Mouse (Mus musculus): ENCODE measurements around the gene Lgals3. TPM values are rescaled to one million over a fixed set of nuclear protein-coding genes. Genes with fewer than 3 reads are reported as not detected.
A peak's percentile ranks its signal among the peaks of the same experiment; 100 is the strongest.

Lgals3 gene
- total and polyA plus RNA-seq, 3 experiments, result 0.29 to 1.8 TPM; not detected in 1

DNA sequence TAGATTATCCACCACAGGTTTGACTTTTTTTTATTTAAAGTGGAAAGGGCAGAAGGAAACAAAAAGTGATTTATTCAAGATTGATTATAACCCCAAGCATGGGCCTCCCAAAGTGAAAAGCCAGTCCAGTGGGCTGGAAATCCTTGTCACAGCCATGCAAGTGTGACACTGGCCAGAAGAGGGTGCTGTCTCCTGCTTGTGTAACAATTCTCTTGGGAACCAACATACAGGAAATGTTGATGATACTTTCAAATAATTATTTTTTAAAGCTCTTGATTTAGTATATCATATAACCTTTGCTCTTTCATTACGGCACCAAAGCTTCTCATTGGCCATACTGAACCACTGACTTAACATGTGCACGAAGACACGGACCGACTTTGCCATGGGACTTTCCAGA is 32.7 kb upstream of the Lgals3 start:
- in situ Hi-C loops (cut with MboI; ENCODE audit: low pct_ligation_motif_present, low pct_unique_long_range_greater_than_20kb, low sequenced_read_pairs), result no loop called here

DNA sequence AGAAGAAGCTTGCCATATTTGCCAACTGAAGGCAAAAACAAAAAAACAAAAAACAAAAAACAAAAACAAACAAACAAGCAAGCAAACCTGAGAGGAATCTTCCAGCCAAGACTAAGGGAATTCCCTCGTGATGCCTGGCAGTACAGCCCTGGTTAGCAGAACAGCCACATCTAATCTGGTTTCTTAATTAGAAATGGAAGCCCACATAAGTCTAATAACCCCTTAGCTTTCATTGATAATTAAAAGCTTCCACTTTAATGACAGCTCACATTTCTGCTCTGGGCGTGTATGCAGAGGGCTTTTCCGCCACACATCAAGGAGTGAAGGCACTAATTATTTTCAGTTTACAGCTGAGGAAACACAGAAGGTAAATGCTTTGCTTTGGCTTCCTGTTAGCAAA is 32.3 kb upstream of the Lgals3 start:
- dilution Hi-C loops (cut with MboI; ENCODE audit: extremely low pct_ligation_motif_present, extremely low pct_unique_long_range_greater_than_20kb, low sequenced_read_pairs) (no loop called here), in situ Hi-C loops (cut with MboI; ENCODE audit: low pct_ligation_motif_present, low pct_unique_long_range_greater_than_20kb, low sequenced_read_pairs) (no loop called here)
- no peak for DNase-seq (ENCODE audit: extremely low read depth)
- Histone ChIP-seq H3K27me3 (replicated peaks) (no peaks in the 10 kb centered on the region), H3K4me1 (ENCODE audit: control insufficient read depth in 1 of 2, insufficient read depth in 2 of 2) (peaks cover 0 to 7% of the 10 kb centered on the region in 2 experiments; a peak in 2 of 4 replicates), H3K9me3 (replicated peaks; ENCODE audit: low read length) (no peaks in the 10 kb centered on the region), H3K27ac (ENCODE audit: insufficient read depth, low read depth) (no peak overlapping the region), H3K4me3 (replicated peaks in 1 of 3; ENCODE audit: low read depth in 2 of 3, low read length in 2 of 3, poor library complexity in 1 of 3) (no peak overlapping the region), H3K79me2 (replicated peaks; ENCODE audit: control insufficient read depth, extremely low read depth, insufficient read depth, poor library complexity, severe bottlenecking) (no peaks in the 10 kb centered on the region), H3K9ac (ENCODE audit: insufficient read depth, low read depth) (0 out of 2 replicates have a peak overlapping the region, but pooled peaks have one; percentile 18), H3K4me2 (ENCODE audit: insufficient read depth, low read depth, poor library complexity, severe bottlenecking) (no peak overlapping the region), H3K36me3 (replicated peaks in 1 of 2; ENCODE audit: control insufficient read depth in 1 of 2, insufficient read depth in 1 of 2, low read length in 1 of 2) (no peaks in the 10 kb centered on the region)
- TF ChIP-seq MYC (IDR thresholded peaks at IDR 0.05; ENCODE audit: low read depth, low read length) (0 out of 2 replicates have a peak, but pooled peaks have one; percentile 9), BHLHE40 (IDR thresholded peaks at IDR 0.05; ENCODE audit: low read depth, low read length) (no peak), PAX5 (IDR thresholded peaks at IDR 0.05; ENCODE audit: low read length) (no peak), EP300 (IDR thresholded peaks at IDR 0.05; ENCODE audit: low read length) (no peak), JUND (conservative IDR thresholded peaks at IDR 0.05; ENCODE audit: low read depth, low read length) (no peak)

More for the DNA sequence above, 32.7 kb upstream of the Lgals3 start:
- Histone ChIP-seq H3K27ac (ENCODE audit: insufficient read depth, low read depth) (no peak overlapping the region), H3K27me3 (replicated peaks) (no peaks in the 10 kb centered on the region), H3K9ac (ENCODE audit: insufficient read depth, low read depth) (0 out of 2 replicates have a peak overlapping the region, but pooled peaks have one; percentile 18), H3K9me3 (replicated peaks; ENCODE audit: low read length) (no peaks in the 10 kb centered on the region), H3K36me3 (replicated peaks in 1 of 2; ENCODE audit: control insufficient read depth in 1 of 2, insufficient read depth in 1 of 2, low read length in 1 of 2) (no peaks in the 10 kb centered on the region), H3K4me2 (ENCODE audit: insufficient read depth, low read depth, poor library complexity, severe bottlenecking) (0 out of 2 replicates have a peak overlapping the region, but pooled peaks have one; percentile 3), H3K4me3 (replicated peaks in 1 of 3; ENCODE audit: low read depth in 2 of 3, low read length in 2 of 3, poor library complexity in 1 of 3) (peak overlapping the region in 2 of 3 experiments; percentile 26 to 39), H3K4me1 (ENCODE audit: control insufficient read depth in 1 of 2, insufficient read depth in 2 of 2) (peaks cover 0 to 7% of the 10 kb centered on the region in 2 experiments; a peak in 2 of 4 replicates), H3K79me2 (replicated peaks; ENCODE audit: control insufficient read depth, extremely low read depth, insufficient read depth, poor library complexity, severe bottlenecking) (no peaks in the 10 kb centered on the region)
- TF ChIP-seq JUND (conservative IDR thresholded peaks at IDR 0.05; ENCODE audit: low read depth, low read length) (0 out of 2 replicates have a peak, but pooled peaks have one; percentile 27), ELF1 (IDR thresholded peaks at IDR 0.05; ENCODE audit: low read depth, low read length) (peak; percentile 44; the same call in 1 of the 2 replicates), RAD21 (IDR thresholded peaks at IDR 0.05; ENCODE audit: low read depth, low read length) (peak; percentile 93), IRF4 (IDR thresholded peaks at IDR 0.05; ENCODE audit: low read depth, low read length) (0 out of 2 replicates have a peak, but pooled peaks have one; percentile 13), KAT2A (IDR thresholded peaks at IDR 0.05; ENCODE audit: insufficient replicate concordance, low read length) (0 out of 2 replicates have a peak, but pooled peaks have one; percentile 63), MYC (IDR thresholded peaks at IDR 0.05; ENCODE audit: low read depth, low read length) (peak; percentile 50; the same call in 1 of the 2 replicates), ZKSCAN1 (IDR thresholded peaks at IDR 0.05; ENCODE audit: borderline replicate concordance, low read depth, low read length) (no peak), UBTF (IDR thresholded peaks at IDR 0.05; ENCODE audit: low read depth, low read length) (no peak), SMC3 (IDR thresholded peaks at IDR 0.05; ENCODE audit: low read depth, low read length) (peak; percentile 89), EP300 (IDR thresholded peaks at IDR 0.05; ENCODE audit: low read length) (no peak), TCF12 (IDR thresholded peaks at IDR 0.05; ENCODE audit: low read depth, low read length) (no peak), POLR2A (IDR thresholded peaks at IDR 0.05; ENCODE audit: low read depth, low read length) (no peak), BHLHE40 (IDR thresholded peaks at IDR 0.05; ENCODE audit: low read depth, low read length) (no peak), CTCF (conservative IDR thresholded peaks at IDR 0.05 in 1 of 2, IDR thresholded peaks at IDR 0.05 in 1 of 2; ENCODE audit: low read depth in 2 of 2, low read length in 2 of 2) (peak; percentile 72 to 93), ZC3H11A (IDR thresholded peaks at IDR 0.05; ENCODE audit: low read depth, low read length) (peak; percentile 44; the same call in 1 of the 2 replicates)
- dilution Hi-C loops (cut with MboI; ENCODE audit: extremely low pct_ligation_motif_present, extremely low pct_unique_long_range_greater_than_20kb, low sequenced_read_pairs), result no loop called here
- DNase-seq (ENCODE audit: extremely low read depth), result peak; percentile 69

All from CH12.LX (cell line).